Mouse (Mus musculus) myocyte (in vitro differentiated cells): ENCODE measurements at regions not wholly inside any gene's neighbourhood (a gene's known extent, or its start where the extent isn't known, plus 50 kb on each side); places are given as distances from the start of the nearest gene placed in this dataset.

Experiments
- H3K27me3 ChIP-seq: one replicate; pipeline ENCODE4 v1.6.1; 2011; ENCODE audit not compliant: control insufficient read depth, insufficient read depth, insufficient read length
- H3K36me3 ChIP-seq: one replicate; pipeline ENCODE4 v1.6.1; 2011; ENCODE audit not compliant: control insufficient read depth, insufficient read depth
- H3K4me2 ChIP-seq: one replicate; pipeline ENCODE4 v1.6.1; 2011; ENCODE audit warnings: low read depth, control low read depth
- H3K4me3 ChIP-seq: one replicate; pipeline ENCODE4 v1.5.1; 2011; ENCODE audit warnings: mild to moderate bottlenecking, control low read depth, moderate library complexity
- H3K79me2 ChIP-seq: one replicate; pipeline ENCODE4 v1.6.1; 2011; ENCODE audit not compliant: control insufficient read depth, insufficient read depth
- H3ac ChIP-seq: one replicate; pipeline ENCODE4 v1.6.1; 2011; ENCODE audit not compliant: control insufficient read depth, insufficient read length
- CEBPB ChIP-seq: IDR thresholded peaks from 2 replicates; pipeline ENCODE4 v1.6.1; 2011; ENCODE audit warnings: mild to moderate bottlenecking, moderate library complexity; ENCODE audit not compliant: poor library complexity, insufficient read depth, severe bottlenecking
- E2F4 ChIP-seq: IDR thresholded peaks from one replicate; pipeline ENCODE4 v1.6.1; 2011; ENCODE audit warnings: mild to moderate bottlenecking, control low read depth, moderate library complexity; ENCODE audit not compliant: insufficient read depth
- MAX ChIP-seq: IDR thresholded peaks from one replicate; pipeline ENCODE4 v1.6.1; 2011; ENCODE audit warnings: low read depth, mild to moderate bottlenecking, control low read depth
- MYOD1 ChIP-seq, 3 experiments: IDR thresholded peaks; one replicate each; pipeline ENCODE4 v1.6.1; 2011; ENCODE audit warnings: control low read depth in 2 of 3, low read depth in 2 of 3, mild to moderate bottlenecking in 2 of 3, moderate library complexity in 1 of 3; ENCODE audit not compliant: insufficient read length in 2 of 3, control insufficient read depth in 1 of 3
- MYOG ChIP-seq, 3 experiments: IDR thresholded peaks; one replicate each; pipeline ENCODE4 v1.6.1; 2011; ENCODE audit warnings: control low read depth in 2 of 3, low read depth in 2 of 3, mild to moderate bottlenecking in 2 of 3; ENCODE audit not compliant: insufficient read length in 2 of 3, control insufficient read depth in 1 of 3, insufficient read depth in 1 of 3
- POLR2A ChIP-seq: IDR thresholded peaks from one replicate; pipeline ENCODE4 v1.6.1; 2011; ENCODE audit warnings: low read depth, mild to moderate bottlenecking, control low read depth, moderate library complexity; ENCODE audit not compliant: insufficient read length
- POLR2AphosphoS2 ChIP-seq: IDR thresholded peaks from one replicate; pipeline ENCODE4 v1.6.1; 2011; ENCODE audit warnings: low read depth, control low read depth; ENCODE audit not compliant: insufficient read length
- SRF ChIP-seq: IDR thresholded peaks from one replicate; pipeline ENCODE4 v1.6.1; 2011; ENCODE audit warnings: low read depth; ENCODE audit not compliant: control insufficient read depth, insufficient read length
- TCF12 ChIP-seq: IDR thresholded peaks from one replicate; pipeline ENCODE4 v1.6.1; 2011; ENCODE audit warnings: mild to moderate bottlenecking, control low read depth; ENCODE audit not compliant: poor library complexity, insufficient read depth, severe bottlenecking
- TCF3 ChIP-seq: IDR thresholded peaks from one replicate; pipeline ENCODE4 v1.6.1; 2011; ENCODE audit warnings: low read depth, control low read depth; ENCODE audit not compliant: insufficient read length

- Histone ChIP-seq H3K4me3 (no peak overlapping the region), H3K36me3 (no peaks in the 10 kb centered on the region), H3ac (no peak overlapping the region), H3K4me2 (no peak overlapping the region), H3K27me3 (no peaks in the 10 kb centered on the region), H3K79me2 (no peaks in the 10 kb centered on the region)
- TF ChIP-seq SRF, result no peak
- TF ChIP-seq POLR2AphosphoS2, result no peak
These were observed 152.8 kb upstream of the S100g start for GRCm38 (mm10) chrX:163117237-163117636.

DNA sequence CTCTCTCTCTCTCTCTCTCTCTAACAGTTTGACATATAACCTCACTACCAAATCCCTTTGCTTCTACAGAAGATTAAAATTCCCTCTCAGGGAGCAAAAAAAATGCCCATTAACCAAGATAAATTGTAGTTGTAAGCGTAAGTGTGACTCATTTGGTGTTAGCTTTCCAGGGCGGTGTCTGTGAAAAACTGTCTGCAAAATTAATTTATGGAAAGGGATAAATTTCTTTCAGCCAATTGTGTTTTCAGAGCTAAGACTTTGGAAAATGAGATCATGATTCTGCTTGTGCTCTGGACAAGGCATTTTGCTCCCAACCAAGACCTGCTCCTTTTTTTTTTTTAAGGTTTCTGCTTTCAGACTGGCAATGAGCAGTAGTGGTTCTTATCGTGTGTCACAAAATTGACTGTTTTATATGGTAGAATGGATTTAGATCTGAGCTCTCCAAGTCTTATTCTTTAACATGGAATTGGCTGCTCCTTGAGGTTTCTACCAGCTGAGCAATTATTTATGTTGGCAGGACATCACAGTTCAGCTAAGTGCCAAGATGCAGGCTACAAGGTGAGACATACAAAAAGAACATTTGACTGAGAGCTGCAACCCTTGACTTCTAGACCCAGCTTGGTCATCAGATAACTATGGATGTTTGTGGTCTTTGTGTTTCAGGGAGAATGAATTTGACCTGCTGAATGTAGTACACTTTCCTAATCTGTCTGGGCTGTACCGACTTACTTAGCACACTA, 130.8 kb upstream of the S100g start:
- no peak overlapping the region for H3ac ChIP-seq
- peak overlapping the region; percentile 43 for H3K4me2 ChIP-seq
- no peaks in the 10 kb centered on the region for H3K79me2 ChIP-seq
- no peaks in the 10 kb centered on the region for H3K27me3 ChIP-seq
- no peaks in the 10 kb centered on the region for H3K36me3 ChIP-seq
- TF ChIP-seq TCF12, result no peak
- TF ChIP-seq CEBPB, result no peak
- no peak for TF ChIP-seq MYOG (IDR thresholded peaks at IDR 0.05; ENCODE audit: control insufficient read depth in 1 of 3, insufficient read depth in 1 of 3, insufficient read length in 2 of 3, low read depth in 2 of 3)
- no peak for TF ChIP-seq E2F4
- TF ChIP-seq POLR2A, result no peak
- no peak for TF ChIP-seq MAX
- no peak for TF ChIP-seq MYOD1 (IDR thresholded peaks at IDR 0.05; ENCODE audit: control insufficient read depth in 1 of 3, insufficient read length in 2 of 3, low read depth in 2 of 3)
- TF ChIP-seq POLR2AphosphoS2, result no peak
- TF ChIP-seq SRF, result no peak
- TF ChIP-seq TCF3, result no peak
- no peak overlapping the region for H3K4me3 ChIP-seq
